Mouse (Mus musculus): ENCODE results near the gene Rgl2. TPM values are rescaled to one million over a fixed set of nuclear protein-coding genes. Genes with fewer than 3 reads are reported as not detected.

Rgl2 gene
- total RNA-seq, 2 experiments from 2014 or later = 26.5 to 28.3 TPM

DNA sequence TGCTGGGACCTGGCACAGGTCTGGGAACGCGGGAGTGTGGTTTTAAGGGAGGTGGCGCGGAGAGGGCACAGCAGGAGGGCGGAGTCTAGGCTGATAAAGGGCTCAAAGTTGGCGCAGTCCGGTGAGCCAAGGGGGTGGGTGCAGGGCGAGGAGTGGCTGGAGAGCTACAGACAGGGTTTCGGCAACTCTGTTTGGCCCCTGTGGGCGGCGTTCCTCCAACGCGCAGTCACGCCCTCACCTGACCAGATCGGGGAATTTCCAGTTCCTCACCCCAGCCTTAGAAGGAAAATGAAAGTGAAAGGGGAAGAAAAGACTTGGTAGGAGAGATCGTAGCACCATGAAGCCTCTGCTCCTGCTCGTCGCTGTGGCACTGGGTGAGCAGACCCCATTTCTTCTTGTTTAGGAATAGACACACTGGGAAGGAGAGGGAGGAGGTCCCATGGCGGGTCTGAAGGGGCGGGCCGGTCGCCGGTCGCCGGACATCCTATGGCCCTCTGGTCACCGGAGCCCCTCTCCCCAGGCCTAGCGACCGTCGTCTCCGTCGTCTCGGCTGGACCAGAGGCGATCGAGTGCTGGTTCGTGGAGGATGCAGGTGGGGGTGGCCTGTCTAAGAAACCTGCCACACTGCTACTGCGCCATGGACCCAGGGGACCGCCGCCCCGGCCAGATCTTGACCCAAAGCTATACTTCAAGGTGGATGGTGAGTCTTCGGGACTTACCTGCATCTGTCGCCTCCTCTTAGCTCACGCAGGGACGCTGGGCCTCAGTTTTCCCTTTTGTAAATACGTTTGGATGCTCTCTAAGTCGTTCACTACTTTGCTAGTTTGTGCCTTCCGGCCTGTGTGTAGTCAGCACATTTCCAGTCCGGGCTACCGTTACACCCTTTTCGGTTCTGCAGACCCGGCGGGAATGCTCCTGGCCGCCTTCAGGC, 9.7 kb upstream of the Rgl2 start:
- intact Hi-C loops (cut with DNase I) = no loop called here
- peak; percentile 67 to 70 for DNase-seq

- intact Hi-C loops (cut with DNase I) = no loop called here
- DNase-seq = peak; percentile 70
Measured at GRCm38 (mm10) chr17:33920282-33921097, 8.9 kb upstream of the Rgl2 start.

GRCm38 (mm10) chr17:33921361-33921760, 8.0 kb upstream of the Rgl2 start:
- no peak for DNase-seq
- intact Hi-C loops (cut with DNase I) = no loop called here

DNA sequence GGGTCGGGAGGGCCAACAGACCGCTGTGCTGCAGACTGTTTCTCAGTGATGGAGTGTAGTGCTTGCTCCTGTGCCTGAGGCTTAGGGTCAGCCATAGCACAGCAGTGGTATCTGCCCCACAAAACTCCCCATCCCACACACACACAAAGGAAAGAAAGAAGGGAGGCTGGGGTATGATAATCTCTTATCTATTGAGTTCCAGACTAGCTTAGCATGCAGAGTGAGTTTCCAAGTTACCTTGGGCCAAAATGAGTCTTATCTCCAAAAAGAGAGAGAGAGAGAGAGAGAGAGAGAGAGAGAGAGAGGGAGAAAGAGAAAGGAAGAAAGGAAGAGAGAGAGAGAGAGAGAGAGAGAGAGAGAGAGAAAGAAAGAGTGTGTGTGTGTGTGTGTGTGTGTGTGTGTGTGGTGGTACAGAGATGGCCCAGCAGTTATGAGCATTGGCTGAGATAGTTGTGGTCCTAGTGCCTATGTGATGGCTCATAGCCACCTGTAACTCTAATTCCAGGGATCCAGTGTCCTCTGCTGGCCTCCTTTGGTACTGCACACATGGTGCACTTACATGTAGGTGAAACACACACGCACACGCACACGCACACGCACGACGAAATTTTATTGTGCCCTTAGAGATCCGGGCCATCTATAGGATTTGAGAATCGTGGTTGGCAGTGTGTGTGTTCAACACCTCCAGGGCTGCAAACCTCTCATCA, 4.6 kb upstream of the Rgl2 start:
- DNase-seq = no peak
- intact Hi-C loops (cut with DNase I) = no loop called here

DNA sequence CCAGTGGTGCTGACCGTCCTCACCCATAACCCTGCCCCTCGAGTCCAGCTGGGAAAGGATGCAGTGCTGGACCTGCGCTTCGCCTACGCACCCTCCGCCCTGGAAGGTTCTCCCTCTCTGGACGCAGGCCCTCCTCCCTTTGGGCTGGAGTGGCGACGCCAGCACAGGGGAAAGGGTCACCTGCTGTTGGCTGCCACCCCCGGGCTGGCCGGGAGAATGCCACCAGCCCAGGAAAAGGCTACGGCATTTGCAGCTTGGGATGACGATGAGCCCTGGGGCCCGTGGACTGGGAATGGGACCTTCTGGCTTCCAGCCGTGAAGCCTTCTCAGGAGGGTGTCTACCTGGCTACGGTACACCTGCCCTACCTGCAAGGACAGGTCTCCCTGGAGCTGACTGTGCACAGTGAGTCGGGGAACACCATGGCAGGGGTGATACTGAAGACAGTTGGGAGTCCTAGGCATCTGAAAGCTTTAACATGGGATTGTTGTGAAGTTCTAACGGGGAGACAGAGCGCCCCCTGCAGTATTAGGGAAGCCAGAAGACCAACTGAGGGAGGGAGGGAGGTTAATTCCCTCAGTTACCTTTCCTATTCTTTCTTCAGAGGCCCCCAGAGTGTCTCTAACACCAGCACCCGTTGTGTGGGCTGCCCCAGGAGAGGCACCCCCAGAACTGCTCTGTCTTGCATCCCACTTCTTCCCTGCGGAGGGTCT, 3.8 kb upstream of the Rgl2 start:
- no peak for DNase-seq
- intact Hi-C loops (cut with DNase I) = no loop called here

DNA sequence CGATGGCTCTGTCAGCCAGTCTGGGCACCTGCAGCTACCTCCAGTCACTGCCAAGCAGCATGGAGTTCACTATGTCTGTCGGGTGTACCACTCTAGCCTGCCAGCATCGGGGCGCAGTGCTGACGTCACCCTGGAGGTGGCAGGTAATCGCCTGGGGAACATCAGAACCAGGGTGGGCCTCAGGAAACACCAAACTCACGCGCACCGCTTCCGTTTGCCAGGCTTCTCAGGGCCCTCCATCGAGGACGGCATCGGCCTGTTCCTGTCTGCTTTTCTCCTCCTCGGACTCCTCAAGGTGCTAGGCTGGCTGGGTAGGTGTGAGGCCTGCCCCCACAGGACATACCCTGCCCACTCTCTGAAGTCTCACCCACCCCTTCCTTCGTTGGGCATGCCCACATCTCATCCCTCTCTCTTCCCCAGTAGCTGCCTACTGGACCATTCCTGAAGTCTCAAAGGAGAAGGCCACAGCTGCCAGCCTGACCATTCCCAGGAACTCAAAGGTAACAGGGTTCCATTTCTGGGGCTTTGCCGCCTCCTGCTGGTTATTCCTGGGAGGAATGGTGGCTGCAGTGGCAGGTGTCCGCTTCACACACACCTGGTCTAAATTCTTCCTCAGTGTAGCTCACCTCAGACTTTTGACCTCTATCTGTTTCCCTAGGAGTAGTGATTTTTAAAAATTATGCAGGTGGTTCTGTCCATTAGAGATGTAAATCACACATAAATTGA, 3.0 kb upstream of the Rgl2 start:
- intact Hi-C loops (cut with DNase I) = no loop called here
- DNase-seq = no peak

GRCm38 (mm10) chr17:33928251-33928947, 944 bp upstream of the Rgl2 start:
- no peak for DNase-seq
- intact Hi-C loops (cut with DNase I) = no loop called here

GRCm38 (mm10) chr17:33930280-33931158, 1.2 kb downstream of the Rgl2 start:
- DNase-seq = peak in 1 of 2 experiments; percentile 40
- intact Hi-C loops (cut with DNase I) = no loop called here

GRCm38 (mm10) chr17:33931159-33931866, 2.0 kb downstream of the Rgl2 start:
- DNase-seq = no peak
- intact Hi-C loops (cut with DNase I) = no loop called here

DNA sequence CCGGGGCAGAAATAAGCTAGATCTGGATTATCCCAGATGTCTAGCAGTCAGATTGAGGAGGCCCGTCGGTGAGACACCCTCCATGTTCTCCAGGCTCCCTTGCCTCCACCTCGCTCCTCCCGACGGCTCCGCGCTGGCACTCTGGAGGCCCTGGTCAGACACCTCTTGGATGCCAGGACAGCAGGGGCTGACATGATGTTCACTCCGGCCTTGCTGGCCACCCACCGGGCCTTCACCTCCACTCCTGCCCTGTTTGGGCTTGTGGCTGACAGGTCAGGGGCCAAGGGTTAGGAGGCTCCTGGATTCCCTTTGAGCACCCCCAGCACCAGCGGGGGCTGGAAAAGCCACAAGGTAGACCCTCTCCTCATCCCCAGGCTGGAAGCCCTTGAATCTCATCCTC, 2.6 kb downstream of the Rgl2 start:
- no peak for DNase-seq
- intact Hi-C loops (cut with DNase I) = no loop called here

GRCm38 (mm10) chr17:33932448-33932847, 3.1 kb downstream of the Rgl2 start:
- no peak for DNase-seq
- intact Hi-C loops (cut with DNase I) = no loop called here

GRCm38 (mm10) chr17:33932970-33933369, 3.6 kb downstream of the Rgl2 start:
- intact Hi-C loops (cut with DNase I) = no loop called here
- DNase-seq = no peak

DNA sequence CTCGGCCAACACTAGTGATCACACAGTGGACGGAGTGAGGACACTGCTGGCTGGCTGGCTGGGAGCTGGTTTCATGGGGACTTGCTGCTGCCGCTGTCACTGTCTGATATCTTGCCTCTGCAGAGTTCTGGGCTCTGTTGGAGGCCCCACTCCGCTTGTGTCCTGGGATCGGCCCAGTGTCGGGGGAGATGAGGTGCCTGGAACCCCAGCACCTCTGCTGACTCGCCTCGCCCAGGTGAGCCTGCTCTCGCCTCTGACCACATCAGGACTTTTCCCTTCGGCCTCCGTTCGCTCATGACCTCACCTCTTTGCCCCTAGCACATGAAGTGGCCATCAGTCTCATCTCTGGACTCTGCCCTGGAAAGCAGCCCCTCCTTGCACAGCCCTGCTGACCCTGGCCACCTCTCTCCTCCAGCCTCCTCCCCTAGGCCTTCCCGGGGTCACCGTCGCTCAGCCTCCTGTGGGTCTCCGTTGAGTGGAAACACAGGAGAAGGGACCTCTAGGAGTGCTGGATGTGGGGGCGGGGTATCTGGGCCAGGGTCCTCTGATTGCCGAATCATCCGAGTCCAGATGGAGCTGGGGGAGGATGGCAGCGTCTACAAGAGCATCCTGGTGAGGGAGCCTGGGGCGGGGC, 6.2 kb downstream of the Rgl2 start:
- intact Hi-C loops (cut with DNase I) = no loop called here
- no peak for DNase-seq

DNA sequence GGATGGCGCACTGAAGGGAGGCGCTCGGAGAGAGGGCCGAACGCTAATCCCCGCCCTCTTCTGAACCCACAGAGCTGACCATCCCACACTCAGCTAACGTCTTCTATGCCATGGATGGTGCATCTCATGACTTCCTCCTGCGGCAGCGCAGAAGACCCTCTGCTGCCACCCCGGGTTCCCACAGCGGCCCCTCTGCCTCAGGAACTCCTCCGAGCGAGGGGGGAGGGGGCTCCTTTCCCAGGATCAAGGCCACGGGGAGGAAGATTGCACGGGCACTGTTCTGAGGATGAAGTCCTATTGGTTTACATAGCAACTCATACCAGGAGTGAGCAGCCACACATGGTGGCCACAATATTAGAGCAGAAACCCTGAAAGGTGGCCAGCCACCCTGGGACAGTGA, 7.7 kb downstream of the Rgl2 start:
- intact Hi-C loops (cut with DNase I) = no loop called here
- DNase-seq = no peak

- no peak for DNase-seq
- intact Hi-C loops (cut with DNase I) = no loop called here
Measured at GRCm38 (mm10) chr17:33938783-33939182, 9.4 kb downstream of the Rgl2 start.

- intact Hi-C loops (cut with DNase I) = loop anchor here (2.0 kb wide), 1 partner anchor 14 kb away; the partner anchor contains the start of gene Vps52
Measured at GRCm38 (mm10) chr17:33940206-33940805, 11.0 kb downstream of the Rgl2 start, which contains the start of the genes Pfdn6 and Wdr46. TSS of gene Pfdn6 (minus strand) at chr17:33940343. TSS of gene Wdr46 (plus strand) at chr17:33940660.

More at GRCm38 (mm10) chr17:33940206-33940805, 11.0 kb downstream of the Rgl2 start, which contains the start of the genes Pfdn6 and Wdr46:
- DNase-seq = peak; percentile 77 to 80

All from gastrocnemius, postnatal 36 days (tissue).